25 mouse cellular contexts compared by ENCODE assay signal in genomic region chr1:188320204-188320603, GRCm38 (mm10).
"Had no signal": no experiment of that assay in that cellular context is flagged by ENCODE, and none has a peak within 500 bp of the region (broad histone marks: within the 10 kb centered on the region; RNA-seq: fewer than 3 reads in every experiment).

No protein-coding gene starts in this region.

- H3K27me3 ChIP-seq: heart, embryonic 12.5 days; hindbrain, embryonic 12.5 days; intestine, embryonic 15.5 days; limb, embryonic 15.5 days; liver, embryonic 12.5 days had no signal

- DNase-seq: gastrocnemius, postnatal 10 days; gastrocnemius, postnatal 25 days; heart, adult 18-20 months; heart, postnatal 10 days; heart, postnatal 4 days; kidney, adult 18-20 months; kidney, adult 8-10 months; kidney, postnatal 10 days; kidney, postnatal 25 days; kidney, postnatal 4 days; lung, adult 18-20 months had no signal

- ATAC-seq: hindbrain, embryonic 16.5 days; inflammation-experienced regulatory T-cells, adult 6 months; intestine, embryonic 15.5 days; intestine, postnatal 0 days; liver, embryonic 12.5 days had no signal

- H3K4me3 ChIP-seq: heart, embryonic 10.5 days; heart, embryonic 12.5 days; hindbrain, embryonic 10.5 days; hindbrain, embryonic 12.5 days; intestine, embryonic 15.5 days; layer of hippocampus, adult 2 months; left cerebral cortex, adult 2 months; limb, embryonic 15.5 days; liver, embryonic 12.5 days had no signal

- H3K9me3 ChIP-seq: heart, embryonic 10.5 days; heart, embryonic 12.5 days; hindbrain, embryonic 10.5 days; hindbrain, embryonic 12.5 days; intestine, embryonic 15.5 days; limb, embryonic 15.5 days; liver, embryonic 12.5 days had no signal

- H3K4me2 ChIP-seq: heart, embryonic 12.5 days; hindbrain, embryonic 12.5 days; hindbrain, embryonic 14.5 days; intestine, embryonic 15.5 days; limb, embryonic 15.5 days; liver, embryonic 12.5 days had no signal

- H3K4me1 ChIP-seq: heart, embryonic 10.5 days; heart, embryonic 12.5 days; hindbrain, embryonic 10.5 days; hindbrain, embryonic 12.5 days; intestine, embryonic 15.5 days; limb, embryonic 15.5 days; liver, embryonic 12.5 days had no signal

- H3K36me3 ChIP-seq: heart, embryonic 10.5 days; heart, embryonic 12.5 days; hindbrain, embryonic 10.5 days; hindbrain, embryonic 12.5 days; intestine, embryonic 15.5 days; limb, embryonic 15.5 days; liver, embryonic 12.5 days had no signal

- H3K9ac ChIP-seq: heart, embryonic 12.5 days; hindbrain, embryonic 12.5 days; hindbrain, embryonic 14.5 days; intestine, embryonic 15.5 days; limb, embryonic 15.5 days; liver, embryonic 12.5 days; liver, embryonic 14.5 days had no signal

- H3K27ac ChIP-seq: heart, embryonic 10.5 days; hindbrain, embryonic 10.5 days; hindbrain, embryonic 12.5 days; hindbrain, embryonic 14.5 days; intestine, embryonic 15.5 days; layer of hippocampus, adult 2 months; left cerebral cortex, adult 2 months; limb, embryonic 15.5 days; liver, embryonic 12.5 days; liver, embryonic 14.5 days had no signal
